Mouse (Mus musculus) neural tube, embryonic 12.5 days (tissue): Measurements from ENCODE around the gene Pck2. TPM values are rescaled to one million over a fixed set of nuclear protein-coding genes. Genes with fewer than 3 reads are reported as not detected.

Experiments used
- ATAC-seq: fragments of 200-750 bp; cut with Nextera tagmentation; 2 replicates; pipeline ENCODE4 v1.8.0; 2017; ENCODE audit warnings: low read depth, mild to moderate bottlenecking, moderate TSS enrichment, moderate library complexity; ENCODE audit not compliant: low FRiP score
- H3K27ac ChIP-seq: fragments of 300-500 bp; sonication (generic); 2 replicates; pipeline ENCODE4 v1.5.1; 2016
- H3K27me3 ChIP-seq: fragments of 300-500 bp; sonication (generic); replicated peaks from 2 replicates; pipeline ENCODE4 v1.6.1; 2016; ENCODE audit warnings: mild to moderate bottlenecking
- H3K36me3 ChIP-seq: fragments of 300-500 bp; sonication (generic); 2 replicates; pipeline ENCODE4 v1.6.1; 2016; ENCODE audit warnings: mild to moderate bottlenecking
- H3K4me1 ChIP-seq: fragments of 300-500 bp; sonication (generic); 2 replicates; pipeline ENCODE4 v1.6.1; 2016
- H3K4me2 ChIP-seq: fragments of 300-500 bp; sonication (generic); replicated peaks from 2 replicates; pipeline ENCODE4 v1.6.1; 2016; ENCODE audit warnings: mild to moderate bottlenecking
- H3K4me3 ChIP-seq: fragments of 300-500 bp; sonication (generic); 2 replicates; pipeline ENCODE4 v1.5.1; 2016
- H3K9ac ChIP-seq: fragments of 300-500 bp; sonication (generic); 2 replicates; pipeline ENCODE4 v1.6.1; 2016; ENCODE audit warnings: mild to moderate bottlenecking
- H3K9me3 ChIP-seq: fragments of 300-500 bp; sonication (generic); 2 replicates; pipeline ENCODE4 v1.6.1; 2016; ENCODE audit warnings: mild to moderate bottlenecking
- WGBS: fragments of 180-500 bp; shearing (Covaris S2); methylation state at CpG from one replicate; pipeline ENCODE4 v1.1.7; 2016; 5-methylcytosine and 5-hydroxymethylcytosine counted together
- polyA plus RNA-seq: library from polyadenylated mRNA; unstranded; fragments of >200 nt; fragmentation: Nextera tagmentation; extraction: Ambion mirVana; gene quantifications from 2 replicates; pipeline ENCODE4 v1.2.1, GENCODE M21; 2016

Pck2 gene
- polyA plus RNA-seq, 1 experiment from 2014 or later: 18.2 TPM

DNA sequence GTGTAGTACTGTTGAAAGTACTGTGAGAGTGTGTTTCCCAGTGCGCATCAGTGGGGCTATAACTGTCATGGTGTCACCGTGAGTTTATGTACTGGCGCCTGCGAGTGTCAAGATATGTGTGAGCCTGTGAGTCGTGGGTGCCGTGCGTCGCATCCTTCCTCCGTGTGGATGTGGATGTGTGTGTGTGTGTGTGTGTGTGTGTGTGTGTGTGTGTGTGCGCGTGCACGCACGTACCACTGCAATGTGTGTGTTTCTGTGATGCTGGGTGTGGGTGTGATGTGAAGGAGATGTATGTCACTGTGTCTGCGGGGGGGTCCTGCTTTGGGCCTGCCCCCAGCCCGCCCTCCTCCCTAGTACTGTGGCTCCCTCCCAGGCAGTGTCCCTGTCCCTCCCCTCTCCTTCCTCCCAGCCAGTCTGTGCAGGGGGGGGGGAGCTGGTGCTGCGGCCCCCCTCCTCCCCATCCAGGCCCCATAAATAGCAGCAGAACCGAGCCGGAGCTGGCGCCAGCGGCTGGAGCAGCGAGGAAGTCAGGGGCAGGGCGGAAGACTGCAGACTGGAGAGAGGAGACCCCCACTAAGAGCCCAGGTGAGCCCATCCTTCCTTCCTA is 29.8 kb upstream of the Pck2 start, which contains the start of gene Cpne6:
Gene Cpne6 (plus strand): TSS at position 321 of the 607 bp plus-strand sequence.
- Histone ChIP-seq H3K36me3 (peaks cover 5% of the 10 kb centered on the region), H3K4me1 (peaks cover 13% of the 10 kb centered on the region; the same call in 1 of the 2 replicates), H3K27ac (no peak within 1 kb of the TSS), H3K4me3 (no peak within 1 kb of the TSS), H3K9me3 (no peaks in the 10 kb centered on the region), H3K9ac (no peak within 1 kb of the TSS), H3K4me2 (0 out of 2 replicates have a peak within 1 kb of the TSS, but pooled peaks have one; percentile 19), H3K27me3 (0 out of 2 replicates have a peak, but pooled peaks cover 4% of the 10 kb centered on the region)
- ATAC-seq: no peak
- WGBS: 68% methylated on average over 22 of the region's 22 CpGs

DNA sequence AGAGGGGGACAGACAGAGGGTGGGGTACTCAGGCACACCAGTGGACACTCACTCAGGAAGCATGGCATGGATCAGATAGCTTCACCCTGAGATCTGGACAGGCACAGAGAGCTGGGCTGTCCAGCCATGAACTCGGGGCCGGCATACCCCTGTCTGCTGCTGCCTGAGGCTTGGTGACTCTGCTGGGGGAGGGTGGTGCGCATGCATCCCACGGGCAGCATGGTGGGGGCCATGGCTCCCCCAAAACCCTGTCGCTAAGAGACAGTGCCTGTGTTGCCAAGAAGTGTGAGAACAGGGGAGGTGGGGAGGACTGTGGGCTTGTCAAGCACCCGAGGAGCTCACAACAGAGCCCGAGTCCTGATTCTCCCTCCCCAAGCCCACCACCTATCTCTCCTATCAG is 29.0 kb upstream of the Pck2 start:
- no peak overlapping the region for H3K4me3 ChIP-seq
- no peak overlapping the region for H3K27ac ChIP-seq
- peaks cover 5% of the 10 kb centered on the region for H3K36me3 ChIP-seq
- H3K4me1 ChIP-seq: peaks cover 13% of the 10 kb centered on the region; the same call in 1 of the 2 replicates
- H3K27me3 ChIP-seq: 0 out of 2 replicates have a peak, but pooled peaks cover 4% of the 10 kb centered on the region
- 0 out of 2 replicates have a peak, but pooled peaks have one; percentile 19 for ATAC-seq
- H3K9ac ChIP-seq: no peak overlapping the region
- no peaks in the 10 kb centered on the region for H3K9me3 ChIP-seq
- WGBS: 61% methylated on average over 7 of the region's 7 CpGs
- H3K4me2 ChIP-seq: no peak overlapping the region

DNA sequence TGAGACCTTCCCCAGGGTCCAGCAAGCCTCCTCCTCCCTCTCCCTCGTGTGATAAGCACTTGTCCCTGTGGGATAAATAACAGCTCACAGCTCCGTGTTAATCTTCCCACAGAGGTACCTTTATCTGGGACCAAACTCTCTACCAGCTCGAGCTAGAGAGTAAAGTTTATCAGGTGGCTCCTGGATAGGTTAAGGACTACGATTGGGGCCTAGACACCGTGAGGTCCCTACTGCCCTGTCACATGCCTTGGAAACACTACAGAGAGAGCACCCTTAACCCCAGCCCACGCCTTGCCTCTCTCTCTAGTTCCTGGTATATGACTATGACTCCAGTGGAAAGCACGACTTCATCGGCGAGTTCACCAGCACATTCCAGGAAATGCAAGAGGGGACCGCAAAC is 26.1 kb upstream of the Pck2 start:
- no peak overlapping the region for H3K4me3 ChIP-seq
- no peaks in the 10 kb centered on the region for H3K9me3 ChIP-seq
- 70% methylated on average over 10 of the region's 10 CpGs for WGBS
- H3K27ac ChIP-seq: no peak overlapping the region
- H3K36me3 ChIP-seq: no peaks in the 10 kb centered on the region
- H3K4me1 ChIP-seq: peaks cover 19% of the 10 kb centered on the region; the same call in 1 of the 2 replicates
- no peak for ATAC-seq
- no peak overlapping the region for H3K9ac ChIP-seq
- H3K27me3 ChIP-seq: 0 out of 2 replicates have a peak, but pooled peaks cover 4% of the 10 kb centered on the region
- H3K4me2 ChIP-seq: no peak overlapping the region

DNA sequence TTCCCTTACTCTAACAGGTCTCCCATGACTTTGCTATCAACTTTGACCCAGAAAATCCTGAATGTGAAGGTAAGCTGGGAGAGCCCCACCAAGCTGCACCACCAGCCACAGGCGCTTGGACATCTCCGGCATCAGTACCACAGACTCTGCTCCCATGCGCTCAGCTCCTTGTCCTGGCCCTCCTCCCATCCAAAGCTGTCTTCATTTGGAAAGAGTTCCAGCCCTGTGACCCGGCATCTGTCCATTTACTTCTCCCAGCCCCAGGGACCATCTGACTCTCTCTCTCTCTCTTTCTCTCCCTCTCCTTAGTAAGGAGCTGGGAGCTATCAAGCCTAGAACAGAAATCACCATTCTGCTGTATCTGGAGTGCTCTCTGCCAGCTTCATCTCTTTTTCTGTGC is 24.2 kb upstream of the Pck2 start:
- Histone ChIP-seq H3K36me3 (no peaks in the 10 kb centered on the region), H3K4me2 (no peak overlapping the region), H3K27me3 (peaks cover 4% of the 10 kb centered on the region; the same call in 1 of the 2 replicates), H3K27ac (no peak overlapping the region), H3K9ac (no peak overlapping the region), H3K9me3 (no peaks in the 10 kb centered on the region), H3K4me1 (peaks cover 26% of the 10 kb centered on the region), H3K4me3 (no peak overlapping the region)
- ATAC-seq: no peak
- 83% methylated on average over 4 of the region's 4 CpGs for WGBS

DNA sequence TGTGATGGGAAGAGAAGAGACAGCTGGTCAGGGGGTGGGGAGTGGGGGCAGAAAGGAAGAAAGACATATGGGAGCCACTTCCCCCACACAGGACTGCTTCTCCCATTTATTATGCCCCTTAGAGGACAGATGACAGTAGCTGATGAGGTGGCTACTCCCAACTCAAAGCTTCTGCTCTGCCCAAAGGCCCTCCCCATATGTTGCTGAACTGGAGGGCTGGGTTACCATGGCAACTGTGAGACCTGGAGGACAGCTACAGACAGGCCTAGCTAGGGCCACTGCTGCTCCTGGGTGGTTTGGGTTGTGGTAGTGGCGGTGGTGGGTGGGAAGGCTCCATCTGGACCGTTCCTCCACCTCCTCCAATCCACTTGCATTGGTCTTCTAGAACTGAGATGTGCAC is 21.2 kb upstream of the Pck2 start:
- WGBS: 31% methylated on average over 2 of the region's 2 CpGs
- Histone ChIP-seq H3K27me3 (peaks cover 14% of the 10 kb centered on the region), H3K27ac (no peak overlapping the region)

DNA sequence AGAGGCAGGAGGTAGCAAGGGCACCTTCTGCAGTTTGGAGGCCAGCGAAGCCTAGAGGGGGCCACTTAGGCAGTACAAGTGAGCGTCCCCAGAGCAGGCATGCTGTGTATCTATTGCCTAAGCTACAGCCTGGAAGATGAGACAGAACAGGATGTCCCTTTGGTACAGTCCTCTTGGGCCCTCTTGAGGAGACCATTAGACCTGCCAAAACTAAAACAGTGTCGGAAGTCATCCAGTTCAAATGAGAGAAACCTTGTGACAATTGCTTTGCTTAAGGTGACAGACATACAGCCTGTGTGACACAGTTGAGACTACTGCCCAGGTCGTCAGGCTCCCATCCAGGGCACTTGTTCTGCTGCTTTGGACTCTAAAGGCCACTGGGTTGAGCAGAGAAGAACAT is 20.5 kb upstream of the Pck2 start:
- no peak overlapping the region for H3K4me2 ChIP-seq
- 63% methylated on average over 4 of the region's 4 CpGs for WGBS
- H3K27ac ChIP-seq: no peak overlapping the region
- peaks cover 14% of the 10 kb centered on the region for H3K27me3 ChIP-seq
- H3K36me3 ChIP-seq: no peaks in the 10 kb centered on the region
- no peak overlapping the region for H3K9ac ChIP-seq
- peaks cover 25% of the 10 kb centered on the region for H3K4me1 ChIP-seq
- ATAC-seq: no peak
- no peak overlapping the region for H3K4me3 ChIP-seq
- no peaks in the 10 kb centered on the region for H3K9me3 ChIP-seq

More for the DNA sequence above, 21.2 kb upstream of the Pck2 start:
- Histone ChIP-seq H3K9me3 (no peaks in the 10 kb centered on the region), H3K36me3 (no peaks in the 10 kb centered on the region), H3K9ac (no peak overlapping the region), H3K4me3 (no peak overlapping the region), H3K4me2 (no peak overlapping the region; the same call in 1 of the 2 replicates), H3K4me1 (peaks cover 25% of the 10 kb centered on the region)
- ATAC-seq: peak; percentile 71

DNA sequence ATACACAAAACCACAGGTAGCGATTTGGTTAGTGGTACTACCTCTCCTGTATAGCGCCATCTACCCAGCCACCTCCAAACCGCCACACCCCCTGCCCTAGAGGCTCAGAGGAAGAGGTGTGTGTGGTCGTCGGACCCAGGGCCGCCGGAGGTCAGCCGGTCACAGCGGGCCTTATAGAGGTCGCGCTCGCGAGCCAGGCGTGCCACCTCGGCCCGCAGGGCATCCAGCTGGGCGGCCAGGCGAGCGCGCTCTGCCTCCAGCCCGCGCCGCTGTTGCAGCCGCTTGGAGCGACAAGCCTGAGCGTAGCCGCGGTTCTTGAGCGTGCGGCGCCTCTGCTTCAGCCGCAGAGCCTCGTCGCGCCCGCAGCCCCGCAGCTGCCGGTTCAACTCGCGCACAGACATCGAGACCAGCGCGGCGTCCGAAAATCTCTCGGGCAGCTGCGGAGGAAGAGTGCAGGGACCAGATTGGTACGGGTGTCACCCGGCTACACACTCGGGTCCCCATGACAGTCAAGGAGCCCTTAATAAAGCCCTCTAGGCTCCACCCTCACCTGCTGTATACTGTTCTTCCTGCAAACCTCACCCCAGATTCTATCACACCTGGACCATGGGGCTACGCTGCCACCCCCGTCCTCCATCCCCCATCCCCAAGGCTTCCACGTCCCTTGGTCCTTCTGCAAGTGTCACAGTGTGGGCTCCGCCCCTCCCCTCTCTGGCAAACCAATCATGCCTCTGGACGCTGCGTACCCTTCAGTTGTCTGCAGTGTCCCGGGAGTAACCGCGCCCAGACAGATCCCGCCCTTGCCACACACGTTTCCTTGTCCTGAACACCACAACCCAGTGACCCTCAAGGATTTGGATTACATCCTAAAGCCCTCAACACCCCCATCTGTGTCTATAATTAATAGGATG is 19.4 kb upstream of the Pck2 start:
- under 1% methylated on average over 61 of the region's 61 CpGs for WGBS
- Histone ChIP-seq H3K4me1 (peaks cover 25% of the 10 kb centered on the region), H3K4me2 (peak overlapping the region; percentile 94), H3K27me3 (peaks cover 14% of the 10 kb centered on the region), H3K27ac (peak overlapping the region; percentile 32; the same call in 1 of the 2 replicates), H3K4me3 (peak overlapping the region; percentile 51), H3K9me3 (no peaks in the 10 kb centered on the region), H3K9ac (peak overlapping the region; percentile 56), H3K36me3 (no peaks in the 10 kb centered on the region)
- peak; percentile 73 for ATAC-seq

DNA sequence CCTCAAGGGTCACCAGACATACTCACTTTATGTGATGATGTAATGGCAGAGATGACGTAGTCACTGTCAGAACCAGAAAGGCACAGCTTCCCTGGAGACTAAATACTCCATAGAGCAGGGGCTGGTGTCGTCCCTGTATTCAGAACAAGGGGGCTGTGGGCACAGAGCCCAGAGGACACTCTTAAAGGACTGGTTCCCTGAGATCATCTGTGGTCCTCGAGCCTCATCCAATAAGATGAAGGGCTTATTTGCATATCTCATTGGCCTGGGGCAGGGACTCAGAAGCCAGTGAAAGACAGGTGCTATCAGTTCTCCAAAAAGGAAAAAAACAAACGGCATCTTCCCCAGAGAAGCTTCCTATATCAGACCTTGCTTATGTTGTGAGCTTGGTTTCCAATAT is 16.0 kb upstream of the Pck2 start:
- Histone ChIP-seq H3K27me3 (peaks cover 12% of the 10 kb centered on the region), H3K27ac (no peak overlapping the region), H3K9ac (no peak overlapping the region), H3K9me3 (no peaks in the 10 kb centered on the region), H3K36me3 (no peaks in the 10 kb centered on the region), H3K4me1 (peaks cover 18% of the 10 kb centered on the region), H3K4me3 (no peak overlapping the region), H3K4me2 (no peak overlapping the region)
- 59% methylated on average over 4 of the region's 4 CpGs for WGBS
- no peak for ATAC-seq

DNA sequence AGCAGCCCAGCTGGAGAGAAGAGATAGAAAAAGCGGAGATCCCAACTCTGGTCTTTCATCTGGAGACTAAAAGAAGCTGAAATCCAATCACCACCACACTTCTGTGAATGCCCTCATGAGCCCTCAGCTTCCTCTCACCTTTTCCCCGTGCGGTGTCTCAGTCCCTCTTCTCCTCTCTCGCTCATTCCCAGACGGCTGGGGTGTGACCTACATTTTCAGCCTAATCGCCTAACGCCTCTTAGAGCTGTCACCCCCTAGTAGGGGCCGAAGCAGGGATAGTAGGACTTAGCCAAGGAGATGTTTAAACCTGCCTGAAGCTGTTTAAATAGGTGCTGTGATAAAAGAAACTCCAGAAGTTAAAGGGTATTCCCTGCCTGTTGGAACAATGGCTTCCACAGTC is 15.3 kb upstream of the Pck2 start, which contains the start of gene Nrl:
Gene Nrl (minus strand): TSS at position 197 of the 400 bp plus-strand sequence.
- Histone ChIP-seq H3K4me2 (no peak within 1 kb of the TSS), H3K4me3 (no peak within 1 kb of the TSS), H3K36me3 (no peaks in the 10 kb centered on the region), H3K4me1 (peaks cover 12% of the 10 kb centered on the region), H3K27ac (no peak within 1 kb of the TSS), H3K27me3 (peaks cover 12% of the 10 kb centered on the region), H3K9ac (no peak within 1 kb of the TSS), H3K9me3 (no peaks in the 10 kb centered on the region)
- WGBS: 46% methylated on average over 8 of the region's 8 CpGs
- no peak for ATAC-seq

DNA sequence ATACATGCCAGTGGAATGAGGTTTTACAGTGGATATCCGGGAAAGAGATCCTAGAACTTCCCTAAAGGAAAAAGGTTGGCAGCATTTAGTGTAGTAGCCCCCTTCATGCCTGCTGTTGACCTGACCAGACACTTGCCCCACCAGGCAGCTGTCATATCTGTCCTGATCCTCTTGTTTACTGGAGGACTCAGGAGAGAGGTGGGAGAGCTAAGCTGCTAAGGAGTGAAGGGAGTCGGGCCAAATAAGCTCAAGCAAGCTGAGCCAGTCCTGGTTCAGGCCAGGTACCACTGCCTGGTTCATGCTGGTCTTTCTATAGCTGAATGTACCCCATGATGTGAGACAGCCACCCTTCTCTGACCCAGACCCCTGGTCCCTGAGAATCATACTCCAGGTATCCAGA is 13.4 kb upstream of the Pck2 start:
- WGBS: 92% methylated on average over 2 of the region's 2 CpGs
- no peak overlapping the region for H3K4me3 ChIP-seq
- H3K9ac ChIP-seq: no peak overlapping the region
- H3K27me3 ChIP-seq: peaks cover 7% of the 10 kb centered on the region; the same call in 1 of the 2 replicates
- H3K9me3 ChIP-seq: no peaks in the 10 kb centered on the region
- no peaks in the 10 kb centered on the region for H3K36me3 ChIP-seq
- H3K27ac ChIP-seq: no peak overlapping the region
- H3K4me1 ChIP-seq: no peaks in the 10 kb centered on the region
- no peak overlapping the region for H3K4me2 ChIP-seq
- ATAC-seq: no peak

DNA sequence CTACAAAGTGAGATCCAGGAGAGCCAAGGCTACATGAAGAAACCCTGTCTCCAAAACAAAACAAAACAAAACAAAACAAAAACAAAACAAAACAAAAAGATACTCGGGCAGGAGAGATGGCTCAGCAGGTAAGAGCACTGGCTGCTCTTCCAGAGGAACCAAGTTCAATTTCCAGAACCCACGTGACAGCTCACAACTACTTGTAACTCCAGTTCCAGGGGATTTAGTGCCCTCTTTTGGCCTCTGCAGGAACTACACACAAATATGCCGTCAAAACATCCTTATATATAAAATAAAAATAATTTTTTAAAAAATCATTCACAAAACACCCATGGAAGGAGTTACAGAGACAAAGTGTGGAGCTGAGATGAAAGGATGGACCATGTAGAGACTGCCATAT is 12.1 kb upstream of the Pck2 start:
- H3K4me2 ChIP-seq: no peak overlapping the region
- WGBS: 25% methylated on average over 3 of the region's 3 CpGs
- H3K4me1 ChIP-seq: no peaks in the 10 kb centered on the region
- ATAC-seq: no peak
- H3K27ac ChIP-seq: no peak overlapping the region
- H3K4me3 ChIP-seq: no peak overlapping the region
- H3K9me3 ChIP-seq: no peaks in the 10 kb centered on the region
- no peaks in the 10 kb centered on the region for H3K36me3 ChIP-seq
- no peaks in the 10 kb centered on the region for H3K27me3 ChIP-seq
- no peak overlapping the region for H3K9ac ChIP-seq

DNA sequence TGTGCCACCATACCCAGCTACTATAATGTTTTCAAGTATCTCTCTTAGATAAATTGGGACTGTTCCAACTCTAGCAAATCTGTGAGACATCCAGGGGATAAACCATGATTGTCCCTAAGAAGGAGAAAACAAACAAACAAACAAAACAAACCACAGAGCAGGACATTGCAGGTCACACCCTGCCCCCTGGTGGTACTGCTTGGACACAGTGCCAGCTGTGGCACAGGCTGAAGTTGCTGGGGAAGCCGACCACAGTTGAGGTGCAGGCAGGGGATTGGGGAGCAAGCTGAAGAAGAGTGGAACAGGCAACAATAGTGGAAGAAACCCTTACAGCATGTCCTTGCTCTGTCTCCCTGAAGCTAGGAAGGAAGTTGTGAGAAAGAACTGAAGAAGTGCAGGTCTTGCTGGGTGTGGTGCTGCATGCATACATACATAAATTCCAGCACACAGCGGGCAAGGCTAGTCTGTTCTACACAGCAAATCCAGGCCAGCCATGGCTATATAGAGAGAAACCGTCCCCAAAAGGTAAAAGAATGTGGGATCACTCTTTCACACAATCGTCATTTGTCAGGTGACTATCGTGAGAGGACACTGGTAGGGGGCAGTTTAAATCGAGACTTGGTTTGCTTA is 3.8 kb upstream of the Pck2 start:
- Histone ChIP-seq H3K9me3 (no peaks in the 10 kb centered on the region), H3K9ac (no peak overlapping the region), H3K36me3 (no peaks in the 10 kb centered on the region), H3K27me3 (no peaks in the 10 kb centered on the region), H3K4me1 (peaks cover 15% of the 10 kb centered on the region), H3K27ac (no peak overlapping the region), H3K4me3 (no peak overlapping the region), H3K4me2 (no peak overlapping the region)
- no peak for ATAC-seq
- 57% methylated on average over 6 of the region's 6 CpGs for WGBS
